Mouse (Mus musculus): ENCODE data around the gene Rfc5.

DNA sequence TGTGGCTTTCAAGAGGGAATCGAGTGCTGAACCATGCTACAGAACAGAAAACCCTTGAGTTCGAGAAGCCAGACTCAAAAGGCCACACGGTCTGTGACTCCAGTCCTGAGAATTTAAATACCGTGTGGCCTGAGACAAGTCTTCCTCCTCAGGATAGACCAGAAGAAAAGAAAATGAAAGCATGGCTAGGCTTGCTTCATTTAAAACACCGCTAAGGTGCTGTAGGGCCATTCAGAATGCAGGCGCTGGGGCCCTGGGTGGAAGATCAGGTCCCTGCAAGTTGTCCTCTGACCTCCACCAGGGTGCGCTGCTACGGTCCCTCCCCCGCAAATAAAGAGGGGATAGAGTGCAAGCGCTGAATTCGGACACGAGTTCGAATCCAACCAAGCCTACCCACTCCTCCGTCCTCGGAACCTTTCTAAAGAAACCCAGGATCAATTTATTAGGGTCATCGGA is 523 bp downstream of the Rfc5 start:
- TF ChIP-seq POLR2A (IDR thresholded peaks at IDR 0.05; ENCODE audit: insufficient read length, low read depth): no peak
- no peak for TF ChIP-seq MAX (IDR thresholded peaks at IDR 0.05; ENCODE audit: low read depth)
- no peak for TF ChIP-seq CEBPB (IDR thresholded peaks at IDR 0.05; ENCODE audit: insufficient read depth, poor library complexity, severe bottlenecking)
- no peak for TF ChIP-seq TCF12 (IDR thresholded peaks at IDR 0.05; ENCODE audit: insufficient read depth, poor library complexity, severe bottlenecking)
- TF ChIP-seq MYOG (IDR thresholded peaks at IDR 0.05; ENCODE audit: control insufficient read depth in 1 of 3, insufficient read depth in 1 of 3, insufficient read length in 2 of 3, low read depth in 2 of 3): no peak
